28 mouse cellular contexts compared by ENCODE assay signal in the genomic region with DNA sequence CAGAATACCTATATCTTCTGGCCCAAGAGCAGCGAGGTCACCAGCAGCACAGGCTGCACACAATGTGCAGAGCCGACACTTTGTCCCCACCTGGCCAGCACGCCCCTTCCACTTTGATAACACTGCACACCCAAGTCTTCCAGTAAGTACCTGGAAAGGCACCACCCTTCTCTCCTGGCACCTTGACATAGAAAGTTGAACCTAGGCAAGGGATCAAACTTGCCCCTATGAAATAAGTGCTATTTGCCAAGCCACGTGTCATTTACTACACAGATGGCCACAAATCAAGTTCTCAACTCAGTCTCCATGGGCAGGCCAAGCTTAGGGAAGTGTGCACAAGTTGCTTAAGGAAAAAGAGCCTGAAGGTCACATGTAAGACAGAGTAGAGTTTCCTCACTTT. TPM values are rescaled to one million over a fixed set of nuclear protein-coding genes. Genes with fewer than 3 reads are reported as not detected.
DNase-seq lines count a peak whose midpoint lies in the region; ATAC-seq lines count a peak whose summit lies in the region.
"Had no signal": no experiment of that assay in that cellular context is flagged by ENCODE, and none has a peak within 500 bp of the region (broad histone marks: within the 10 kb centered on the region; RNA-seq: fewer than 3 reads in every experiment).

No protein-coding gene starts in this region.

- intact Hi-C loops in heart, postnatal 36 days (cut with DNase I): no loop called here

- H3K36me3 ChIP-seq in intestine, embryonic 14.5 days (ENCODE audit: control insufficient read depth, insufficient read depth, low read length): no peaks in the 10 kb centered on the region
- H3K36me3 ChIP-seq in stomach, embryonic 16.5 days (ENCODE audit: control insufficient read depth, insufficient read depth, low read length): no peaks in the 10 kb centered on the region
- no peaks in the 10 kb centered on the region for H3K36me3 ChIP-seq in midbrain, embryonic 13.5 days
- H3K36me3 ChIP-seq: embryonic facial prominence, embryonic 12.5 days; forebrain, embryonic 12.5 days; heart, embryonic 12.5 days; hindbrain, embryonic 12.5 days had no signal

- no peaks in the 10 kb centered on the region for H3K27me3 ChIP-seq in intestine, embryonic 14.5 days (replicated peaks; ENCODE audit: control insufficient read depth, insufficient read depth, low read length)
- no peaks in the 10 kb centered on the region for H3K27me3 ChIP-seq in stomach, embryonic 16.5 days (ENCODE audit: control insufficient read depth, insufficient read depth, low read length)
- H3K27me3 ChIP-seq in midbrain, embryonic 13.5 days: no peaks in the 10 kb centered on the region
- H3K27me3 ChIP-seq: CH12.LX; embryonic facial prominence, embryonic 12.5 days; forebrain, embryonic 12.5 days; heart, embryonic 12.5 days; hindbrain, embryonic 12.5 days; Patski had no signal

- H3K9ac ChIP-seq in intestine, embryonic 14.5 days (ENCODE audit: low read length): no peak overlapping the region
- H3K9ac ChIP-seq in stomach, embryonic 16.5 days (ENCODE audit: low read length): no peak overlapping the region
- no peak overlapping the region for H3K9ac ChIP-seq in midbrain, embryonic 13.5 days (replicated peaks)
- H3K9ac ChIP-seq: embryonic facial prominence, embryonic 12.5 days; forebrain, embryonic 12.5 days; heart, embryonic 12.5 days; hindbrain, embryonic 12.5 days had no signal

- 61% methylated on average over 4 of the region's 4 CpGs for WGBS in intestine, embryonic 14.5 days
- 21% methylated on average over 4 of the region's 4 CpGs for WGBS in large intestine, adult 2 months
- whole genome bisulfite sequencing in stomach, embryonic 16.5 days: 49% methylated on average over 4 of the region's 4 CpGs
- 77% methylated on average over 4 of the region's 4 CpGs for WGBS in midbrain, embryonic 13.5 days

- H3K4me3 ChIP-seq in intestine, embryonic 14.5 days (ENCODE audit: low read depth, low read length): no peak overlapping the region
- no peak overlapping the region for H3K4me3 ChIP-seq in stomach, embryonic 16.5 days (replicated peaks; ENCODE audit: low read length)
- no peak overlapping the region for H3K4me3 ChIP-seq in midbrain, embryonic 13.5 days (replicated peaks)
- H3K4me3 ChIP-seq: embryonic facial prominence, embryonic 12.5 days; forebrain, embryonic 12.5 days; heart, adult 2 months; heart, embryonic 12.5 days; hindbrain, embryonic 12.5 days had no signal

- peak; percentile 25 for DNase-seq in adipocyte (ENCODE audit: low spot score)
- peak; percentile 48 for DNase-seq in intestine, embryonic 14.5 days (ENCODE audit: low spot score)
- peak; percentile 74 for DNase-seq in large intestine, adult 2 months (ENCODE audit: low read depth, low spot score)
- DNase-seq in heart, postnatal 36 days: no peak
- DNase-seq in frontal cortex, adult 2 months (ENCODE audit: extremely low spot score in 1 of 2, low spot score in 1 of 2): no peak
- DNase-seq: adrenal gland, adult 2 months; adrenal gland, postnatal 25 days; cerebellum, adult 18-20 months; cerebellum, adult 9-11 months; embryo, embryonic 11 days; gastrocnemius, postnatal 36 days; heart, adult 2 months; heart, postnatal 4 days had no signal

- H3K9me3 ChIP-seq in intestine, embryonic 14.5 days (ENCODE audit: control insufficient read depth, low read length): no peaks in the 10 kb centered on the region
- no peaks in the 10 kb centered on the region for H3K9me3 ChIP-seq in stomach, embryonic 16.5 days (replicated peaks; ENCODE audit: control insufficient read depth, low read length)
- no peaks in the 10 kb centered on the region for H3K9me3 ChIP-seq in midbrain, embryonic 13.5 days
- H3K9me3 ChIP-seq: embryonic facial prominence, embryonic 12.5 days; forebrain, embryonic 12.5 days; heart, embryonic 12.5 days; hindbrain, embryonic 12.5 days had no signal

- ATAC-seq in intestine, embryonic 14.5 days (replicated peaks; ENCODE audit: low FRiP score, low TSS enrichment, low read depth): no peak
- ATAC-seq in stomach, embryonic 16.5 days (ENCODE audit: insufficient read depth, low FRiP score): peak; percentile 80; the same call in 1 of the 2 replicates
- no peak for ATAC-seq in midbrain, embryonic 13.5 days
- ATAC-seq: activated CD4-positive, CD25-positive, alpha-beta regulatory T cell, adult 4 months; forebrain, embryonic 16.5 days; hindbrain, embryonic 16.5 days; inflammation-experienced regulatory T-cells, adult 6 months; Patski had no signal

- no peak overlapping the region for H3K4me2 ChIP-seq in intestine, embryonic 14.5 days (ENCODE audit: low read length)
- no peak overlapping the region for H3K4me2 ChIP-seq in stomach, embryonic 16.5 days (ENCODE audit: low read depth, low read length)
- no peak overlapping the region for H3K4me2 ChIP-seq in midbrain, embryonic 13.5 days (replicated peaks)
- H3K4me2 ChIP-seq: embryonic facial prominence, embryonic 12.5 days; forebrain, embryonic 12.5 days; heart, embryonic 12.5 days; hindbrain, embryonic 12.5 days had no signal

- H3K27ac ChIP-seq in intestine, embryonic 14.5 days (ENCODE audit: low read depth): no peak overlapping the region
- peak overlapping the region; percentile 13 for H3K27ac ChIP-seq in stomach, embryonic 16.5 days (ENCODE audit: low read length)
- no peak overlapping the region for H3K27ac ChIP-seq in midbrain, embryonic 13.5 days
- H3K27ac ChIP-seq: embryonic facial prominence, embryonic 12.5 days; forebrain, embryonic 12.5 days; heart, adult 2 months; hindbrain, embryonic 12.5 days had no signal

- H3K4me1 ChIP-seq in intestine, embryonic 14.5 days (replicated peaks; ENCODE audit: control insufficient read depth, insufficient read depth, low read length): no peaks in the 10 kb centered on the region
- peaks cover 6% of the 10 kb centered on the region; the same call in 1 of the 2 replicates for H3K4me1 ChIP-seq in stomach, embryonic 16.5 days (ENCODE audit: control insufficient read depth, insufficient read depth, low read length)
- no peaks in the 10 kb centered on the region for H3K4me1 ChIP-seq in midbrain, embryonic 13.5 days (replicated peaks)
- H3K4me1 ChIP-seq: embryonic facial prominence, embryonic 12.5 days; forebrain, embryonic 12.5 days; heart, embryonic 12.5 days; hindbrain, embryonic 12.5 days had no signal

RNA-seq across cellular contexts. Expression of a gene that starts 16.7 kb away (rescaled TPM):
- polyA plus RNA-seq in intestine, embryonic 14.5 days (2014; fragmentation: Nextera tagmentation; extraction: Ambion mirVana): 407 and 414 TPM in 2 replicates
- 388 and 472 TPM in 2 replicates for polyA plus RNA-seq in large intestine, adult 2 months (2012; rRNA removed)
- polyA plus RNA-seq in stomach, embryonic 16.5 days (2015; fragmentation: Nextera tagmentation; extraction: Ambion mirVana): 380 and 381 TPM in 2 replicates
- 209 and 210 TPM in 2 replicates for polyA plus RNA-seq in midbrain, embryonic 13.5 days (2015; fragmentation: Nextera tagmentation; extraction: Ambion mirVana)
- 100 to 1,000 TPM; 693 to 712 TPM for total RNA-seq in heart, postnatal 36 days (2021)
- polyA plus RNA-seq in frontal cortex, adult 2 months (2012; rRNA removed): 150 and 156 TPM in 2 replicates

RNA-seq across cellular contexts. Expression of a gene that starts 16.8 kb away (rescaled TPM):
- 297 and 341 TPM in 2 replicates for polyA plus RNA-seq in intestine, embryonic 14.5 days (2014; fragmentation: Nextera tagmentation; extraction: Ambion mirVana)
- 204 and 240 TPM in 2 replicates for polyA plus RNA-seq in large intestine, adult 2 months (2012; rRNA removed)
- 204 and 234 TPM in 2 replicates for polyA plus RNA-seq in stomach, embryonic 16.5 days (2015; fragmentation: Nextera tagmentation; extraction: Ambion mirVana)
- 386 and 397 TPM in 2 replicates for polyA plus RNA-seq in midbrain, embryonic 13.5 days (2015; fragmentation: Nextera tagmentation; extraction: Ambion mirVana)
- total RNA-seq in heart, postnatal 36 days (2021): 100 to 1,000 TPM; 271 to 284 TPM
- polyA plus RNA-seq in frontal cortex, adult 2 months (2012; rRNA removed): 400 and 414 TPM in 2 replicates

RNA-seq across cellular contexts. Expression of a gene that starts 25.8 kb away (rescaled TPM):
- not detected in 2 replicates for polyA plus RNA-seq in intestine, embryonic 14.5 days (2014; fragmentation: Nextera tagmentation; extraction: Ambion mirVana)
- polyA plus RNA-seq in large intestine, adult 2 months (2012; rRNA removed): not detected in 2 replicates
- polyA plus RNA-seq in stomach, embryonic 16.5 days (2015; fragmentation: Nextera tagmentation; extraction: Ambion mirVana): 0.13 TPM in 1 of 2 replicates, not detected in the other
- polyA plus RNA-seq in midbrain, embryonic 13.5 days (2015; fragmentation: Nextera tagmentation; extraction: Ambion mirVana): 0.32 and 0.50 TPM in 2 replicates
- total RNA-seq in heart, postnatal 36 days (2021): not detected
- polyA plus RNA-seq in frontal cortex, adult 2 months (2012; rRNA removed): not detected in 2 replicates
- total RNA-seq: adrenal gland, adult 2 months; adrenal gland, postnatal 25 days; CH12.LX; common myeloid progenitor, adult 5-6 weeks; gastrocnemius, adult 18-20 months; gastrocnemius, postnatal 36 days; heart, adult 2 months; heart, postnatal 4 days had no signal
- polyA plus RNA-seq: activated CD4-positive, CD25-positive, alpha-beta regulatory T cell, adult 4 months; adrenal gland, adult 2 months; embryonic facial prominence, embryonic 12.5 days; forebrain, embryonic 16.5 days; heart, adult 2 months; heart, embryonic 12.5 days; heart, embryonic 16.5 days; hindbrain, embryonic 12.5 days; inflammation-experienced regulatory T-cells, adult 6 months; Patski had no signal

RNA-seq across cellular contexts. Expression of a gene that starts 30.2 kb away (rescaled TPM):
- 2.3 and 3.8 TPM in 2 replicates for polyA plus RNA-seq in intestine, embryonic 14.5 days (2014; fragmentation: Nextera tagmentation; extraction: Ambion mirVana)
- polyA plus RNA-seq in large intestine, adult 2 months (2012; rRNA removed): 0.41 and 0.85 TPM in 2 replicates
- polyA plus RNA-seq in stomach, embryonic 16.5 days (2015; fragmentation: Nextera tagmentation; extraction: Ambion mirVana): 3.7 and 3.9 TPM in 2 replicates
- polyA plus RNA-seq in midbrain, embryonic 13.5 days (2015; fragmentation: Nextera tagmentation; extraction: Ambion mirVana): 5.5 and 6.5 TPM in 2 replicates
- total RNA-seq in heart, postnatal 36 days (2021): under 1 TPM in 1 of 2 experiments, not detected in 1; 0.65 TPM
- 3.6 and 5.3 TPM in 2 replicates for polyA plus RNA-seq in frontal cortex, adult 2 months (2012; rRNA removed)

RNA-seq across cellular contexts. Expression of a gene that starts 30.3 kb away (rescaled TPM):
- polyA plus RNA-seq in intestine, embryonic 14.5 days (2014; fragmentation: Nextera tagmentation; extraction: Ambion mirVana): 20.7 and 24.7 TPM in 2 replicates
- 2.6 and 4.3 TPM in 2 replicates for polyA plus RNA-seq in large intestine, adult 2 months (2012; rRNA removed)
- 15.5 and 18.2 TPM in 2 replicates for polyA plus RNA-seq in stomach, embryonic 16.5 days (2015; fragmentation: Nextera tagmentation; extraction: Ambion mirVana)
- polyA plus RNA-seq in midbrain, embryonic 13.5 days (2015; fragmentation: Nextera tagmentation; extraction: Ambion mirVana): 23.5 and 23.8 TPM in 2 replicates
- 10 to 100 TPM; 13.0 to 16.5 TPM for total RNA-seq in heart, postnatal 36 days (2021)
- polyA plus RNA-seq in frontal cortex, adult 2 months (2012; rRNA removed): 14.0 and 15.0 TPM in 2 replicates

Comparison
In these comparisons a context has a peak if more than half of its experiments do, and no peak if none do; other contexts are left out.
1. DNase-seq: peak in adipocyte (single experiment), intestine, embryonic 14.5 days (single experiment) and large intestine, adult 2 months (single experiment); none in heart, postnatal 36 days (0 of 2) and frontal cortex, adult 2 months (0 of 2).